Mouse (Mus musculus) MEL (cell line): ENCODE measurements around the gene Eif5b.

Experiments
- CHD2 ChIP-seq: IDR thresholded peaks from 2 replicates; pipeline ENCODE4 v1.6.1; 2011; ENCODE audit warnings: low read length, improper control_type of control experiment
- E2F4 ChIP-seq: IDR thresholded peaks from 2 replicates; pipeline ENCODE4 v1.6.1; 2011; ENCODE audit warnings: low read depth, low read length, improper control_type of control experiment, borderline replicate concordance
- ELF1 ChIP-seq: IDR thresholded peaks from 2 replicates; pipeline ENCODE4 v1.6.1; 2014; ENCODE audit warnings: low read depth, mild to moderate bottlenecking, inconsistent platforms, low read length, improper control_type of control experiment, moderate library complexity
- EP300 ChIP-seq, 2 experiments: IDR thresholded peaks; 2 replicates each; pipeline ENCODE4 v1.6.1; 2011; ENCODE audit warnings: improper control_type of control experiment in 2 of 2, low read length in 2 of 2, low read depth in 1 of 2, mild to moderate bottlenecking in 1 of 2
- GATA1 ChIP-seq: IDR thresholded peaks from 2 replicates; pipeline ENCODE4 v1.6.1; 2011; ENCODE audit warnings: low read depth, low read length, improper control_type of control experiment
- MEF2A ChIP-seq: IDR thresholded peaks from 2 replicates; pipeline ENCODE4 v1.6.1; 2014; ENCODE audit warnings: low read depth, mild to moderate bottlenecking, inconsistent platforms, low read length, improper control_type of control experiment; ENCODE audit not compliant: poor library complexity, insufficient replicate concordance, severe bottlenecking; ENCODE audit errors: extremely low read depth
- MXI1 ChIP-seq: IDR thresholded peaks from 2 replicates; pipeline ENCODE4 v1.6.1; 2011; ENCODE audit warnings: mild to moderate bottlenecking, low read depth, low read length, improper control_type of control experiment
- POLR2A ChIP-seq, 2 experiments: IDR thresholded peaks; 2 replicates each; pipeline ENCODE4 v1.6.1; 2011 to 2012; ENCODE audit warnings: low read length in 2 of 2, mild to moderate bottlenecking in 2 of 2, control low read depth in 1 of 2, improper control_type of control experiment in 1 of 2, low read depth in 1 of 2, moderate library complexity in 1 of 2; ENCODE audit not compliant: control insufficient read depth in 1 of 2, insufficient read depth in 1 of 2, poor library complexity in 1 of 2
- POLR2AphosphoS5 ChIP-seq: IDR thresholded peaks from 2 replicates; pipeline ENCODE4 v1.6.1; 2012; ENCODE audit warnings: low read depth, borderline replicate concordance, mild to moderate bottlenecking, inconsistent platforms, low read length, moderate library complexity, mixed read lengths
- TBP ChIP-seq: IDR thresholded peaks from 2 replicates; pipeline ENCODE4 v1.8.0; 2011; ENCODE audit warnings: low read depth, low read length, improper control_type of control experiment
- USF1 ChIP-seq: IDR thresholded peaks from 2 replicates; pipeline ENCODE4 v1.6.1; 2014; ENCODE audit warnings: low read depth, mild to moderate bottlenecking, inconsistent platforms, low read length, improper control_type of control experiment, moderate library complexity
- ZMIZ1 ChIP-seq: IDR thresholded peaks from 2 replicates; pipeline ENCODE4 v1.6.1; 2012; ENCODE audit warnings: low read depth, mild to moderate bottlenecking, inconsistent platforms, low read length, improper control_type of control experiment, moderate library complexity
- ZNF384 ChIP-seq: IDR thresholded peaks from 2 replicates; pipeline ENCODE4 v1.6.1; 2012; ENCODE audit warnings: low read depth, mild to moderate bottlenecking, inconsistent platforms, low read length, improper control_type of control experiment

DNA sequence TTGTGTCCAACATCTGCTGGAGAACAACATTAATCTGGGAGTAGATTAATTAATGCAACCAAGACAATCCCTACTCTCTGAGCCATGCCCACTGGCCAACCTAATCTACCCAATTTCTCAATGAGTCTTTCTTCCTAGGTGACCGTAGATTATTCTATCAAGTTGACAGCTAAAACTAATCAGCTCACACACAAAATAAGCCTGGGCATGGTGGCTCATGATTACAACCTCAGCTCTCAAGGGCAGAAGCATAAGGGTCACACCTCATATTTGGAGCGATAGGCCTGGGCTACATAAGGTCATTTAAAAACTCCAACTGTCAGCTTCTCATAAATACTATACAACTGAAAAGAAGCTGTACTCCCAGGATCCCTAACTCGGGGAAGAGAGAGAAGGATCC lies 1.6 kb upstream of the Eif5b start:
- TF ChIP-seq MEF2A, result no peak
- no peak for TF ChIP-seq TBP
- TF ChIP-seq EP300 (IDR thresholded peaks at IDR 0.05; ENCODE audit: low read depth in 1 of 2, low read length in 2 of 2), result no peak
- TF ChIP-seq POLR2A (IDR thresholded peaks at IDR 0.05; ENCODE audit: control insufficient read depth in 1 of 2, insufficient read depth in 1 of 2, low read depth in 1 of 2, low read length in 2 of 2, poor library complexity in 1 of 2), result no peak
- no peak for TF ChIP-seq ELF1
- TF ChIP-seq ZNF384, result no peak
- TF ChIP-seq CHD2, result no peak
- no peak for TF ChIP-seq ZMIZ1
- TF ChIP-seq GATA1, result no peak
- no peak for TF ChIP-seq USF1
- TF ChIP-seq POLR2AphosphoS5, result no peak
- TF ChIP-seq MXI1, result no peak
- TF ChIP-seq E2F4, result no peak
